Mouse (Mus musculus) thymus, postnatal 25 days (tissue): ENCODE results near the gene Ccm2l.

Source experiments
- DNase-seq: peaks from one replicate; pipeline ENCODE4 v3.0.0; 2022

The Ccm2l gene

DNA sequence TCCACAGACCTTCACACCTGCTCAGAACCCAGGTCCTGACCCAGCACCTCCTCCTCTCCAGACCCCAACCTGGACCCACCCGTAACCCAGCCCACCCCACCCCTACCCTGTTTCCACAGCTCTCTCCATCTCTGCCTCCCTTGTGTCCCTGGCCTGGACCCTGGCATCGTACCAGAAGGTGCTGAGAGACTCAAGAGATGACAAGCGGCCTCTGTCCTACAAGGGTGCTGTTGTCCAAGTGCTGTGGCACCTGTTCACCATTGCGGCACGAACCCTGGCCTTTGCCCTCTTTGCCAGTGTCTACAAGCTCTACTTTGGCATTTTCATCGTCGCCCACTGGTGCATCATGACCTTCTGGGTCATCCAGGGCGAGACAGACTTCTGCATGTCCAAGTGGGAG is 11.9 kb upstream of the Ccm2l start:
- DNase-seq: no peak

DNA sequence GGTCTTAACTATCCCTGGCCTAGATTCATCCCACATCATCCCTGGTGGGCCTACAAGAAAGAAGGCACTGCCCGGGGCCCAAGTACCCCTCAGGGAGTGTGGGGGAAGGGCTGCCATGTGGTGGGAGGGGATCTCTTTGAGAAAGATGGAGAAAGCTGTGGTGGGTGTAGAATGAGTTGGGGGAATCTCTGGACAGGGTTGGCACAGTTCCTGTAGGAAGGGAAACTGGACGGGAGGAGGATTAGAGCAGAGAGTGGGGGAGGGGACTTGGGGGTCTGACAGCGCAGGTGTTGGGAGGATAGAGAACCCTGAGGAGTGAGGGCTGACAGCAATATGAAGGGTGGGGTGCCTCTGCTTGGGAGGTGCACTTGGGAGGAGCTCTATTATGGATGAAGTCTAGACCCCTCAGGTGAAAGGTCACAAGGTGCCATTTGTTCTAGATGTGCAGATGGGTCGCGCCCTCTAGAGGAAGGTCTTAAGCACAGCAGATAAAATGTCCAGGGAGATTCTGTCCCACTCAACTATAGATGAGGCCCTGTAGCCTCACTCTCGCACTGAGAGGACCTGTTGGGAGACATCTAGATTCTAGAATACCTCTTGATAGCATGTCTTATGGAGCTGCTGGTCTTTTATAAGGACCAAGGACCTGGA is 10.4 kb upstream of the Ccm2l start:
- no peak for DNase-seq

DNA sequence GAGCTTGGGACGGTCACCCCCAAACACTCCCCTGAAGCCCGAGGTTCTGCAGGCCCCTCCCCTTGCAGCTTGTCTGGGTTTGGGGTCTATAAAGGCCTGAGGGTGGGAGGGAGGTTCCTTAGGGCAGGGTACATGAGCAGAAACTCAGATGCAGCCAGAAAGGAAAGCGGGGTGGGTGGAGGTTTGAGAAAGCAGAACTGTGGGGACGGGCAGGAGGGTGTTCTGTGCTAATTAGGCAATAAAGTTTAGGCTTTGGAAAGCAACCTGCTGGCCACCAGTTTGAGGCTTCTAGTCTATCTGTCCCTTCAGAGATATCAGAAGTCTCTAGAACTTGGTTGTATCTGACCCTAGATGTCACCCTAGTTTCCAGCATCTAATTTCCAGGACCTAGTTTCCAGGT is 7.4 kb upstream of the Ccm2l start:
- DNase-seq: no peak

DNA sequence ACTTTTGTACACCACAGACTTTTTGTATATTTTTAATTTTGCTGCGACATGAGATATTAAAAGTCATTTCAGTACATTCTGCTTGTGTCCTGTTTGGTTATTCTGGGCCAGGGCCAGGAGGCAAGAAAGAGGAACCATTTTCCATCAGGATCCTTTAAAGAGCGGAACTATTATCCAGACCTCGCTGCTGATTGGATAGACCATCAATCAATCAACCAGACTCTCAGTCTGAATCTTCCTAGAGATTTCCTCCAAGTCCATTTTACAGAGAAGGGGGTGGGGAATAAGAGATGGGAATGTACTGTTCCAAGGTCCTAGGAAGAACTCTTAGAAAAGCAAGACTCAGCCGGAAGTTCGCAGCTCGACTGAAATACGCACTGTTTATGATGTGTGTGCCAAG is 5.5 kb upstream of the Ccm2l start:
- DNase-seq: no peak

DNA sequence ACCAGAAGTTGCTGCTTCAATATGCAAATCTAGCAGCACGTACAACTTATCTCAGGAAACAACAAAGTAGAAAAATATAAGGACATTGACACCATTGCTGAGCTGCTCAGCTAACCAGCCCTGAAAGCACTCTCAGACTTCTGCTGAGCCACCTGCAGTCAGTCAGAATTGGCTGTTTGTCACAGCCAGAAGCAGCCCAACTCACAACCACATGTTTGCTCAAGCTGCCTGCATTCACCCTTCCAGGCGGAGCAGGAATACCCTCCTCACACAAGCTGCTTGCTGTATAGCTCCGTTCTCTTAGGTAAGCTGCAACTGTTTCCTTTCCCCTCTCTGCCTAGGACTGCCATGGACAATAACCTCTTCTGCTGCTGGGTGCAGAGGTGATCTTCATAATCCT is 2.4 kb upstream of the Ccm2l start:
- DNase-seq: no peak

DNA sequence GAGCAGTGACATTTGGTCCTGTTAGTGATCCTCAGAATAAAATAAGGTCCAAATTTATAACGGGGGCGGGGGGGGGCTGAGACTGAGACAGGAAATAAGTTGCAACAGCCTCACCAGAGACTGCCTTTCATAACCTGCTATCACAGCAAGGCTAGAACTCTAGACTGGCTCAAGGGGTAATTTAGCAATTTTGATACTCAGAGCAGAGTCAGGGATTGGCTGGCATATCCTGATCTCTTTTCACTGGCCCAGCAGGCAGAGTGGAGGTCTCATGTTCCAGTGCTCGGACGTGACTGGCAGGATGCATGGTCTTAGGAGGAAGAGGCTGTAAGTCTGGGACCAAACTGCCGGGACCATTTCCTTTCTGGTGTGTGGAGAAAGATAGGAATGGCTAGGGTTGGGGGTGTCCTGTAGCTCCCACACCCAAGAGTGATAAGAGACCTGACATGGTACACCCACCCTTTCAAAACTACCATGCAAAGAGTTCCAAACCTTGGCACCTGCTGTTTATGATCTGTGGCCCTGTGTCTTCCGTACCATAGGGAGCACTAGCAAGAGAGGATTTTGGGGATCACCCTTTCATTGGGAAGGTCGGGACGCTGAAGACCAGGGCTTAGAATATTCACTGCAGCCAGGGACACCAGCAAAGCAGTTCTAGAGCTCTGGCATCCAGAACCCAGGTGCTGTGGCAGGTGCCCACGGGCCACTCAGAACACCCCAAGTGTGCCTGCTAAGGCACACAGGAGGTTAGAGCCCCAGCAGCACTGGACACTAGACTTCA is 1.4 kb upstream of the Ccm2l start:
- DNase-seq: no peak

DNA sequence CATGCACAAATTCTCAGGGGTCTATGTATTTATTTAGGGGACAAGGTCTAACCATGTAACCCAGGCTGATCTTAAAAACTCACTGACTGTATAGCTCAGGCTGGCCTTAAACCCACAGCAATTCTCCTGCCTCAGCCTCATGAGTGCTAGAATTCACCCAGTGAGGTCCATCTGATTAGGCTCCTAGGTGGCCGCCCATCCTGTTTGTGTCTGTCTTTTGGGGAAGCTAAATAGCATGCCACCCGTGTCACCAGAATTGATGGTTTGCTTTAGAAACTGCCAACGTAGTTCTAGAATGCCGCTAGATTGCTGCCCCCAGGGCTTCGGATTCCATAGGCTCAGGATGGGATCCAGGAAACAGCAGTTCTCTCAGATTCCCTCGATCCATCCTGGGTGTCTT is 1.2 kb downstream of the Ccm2l start:
- DNase-seq: no peak

DNA sequence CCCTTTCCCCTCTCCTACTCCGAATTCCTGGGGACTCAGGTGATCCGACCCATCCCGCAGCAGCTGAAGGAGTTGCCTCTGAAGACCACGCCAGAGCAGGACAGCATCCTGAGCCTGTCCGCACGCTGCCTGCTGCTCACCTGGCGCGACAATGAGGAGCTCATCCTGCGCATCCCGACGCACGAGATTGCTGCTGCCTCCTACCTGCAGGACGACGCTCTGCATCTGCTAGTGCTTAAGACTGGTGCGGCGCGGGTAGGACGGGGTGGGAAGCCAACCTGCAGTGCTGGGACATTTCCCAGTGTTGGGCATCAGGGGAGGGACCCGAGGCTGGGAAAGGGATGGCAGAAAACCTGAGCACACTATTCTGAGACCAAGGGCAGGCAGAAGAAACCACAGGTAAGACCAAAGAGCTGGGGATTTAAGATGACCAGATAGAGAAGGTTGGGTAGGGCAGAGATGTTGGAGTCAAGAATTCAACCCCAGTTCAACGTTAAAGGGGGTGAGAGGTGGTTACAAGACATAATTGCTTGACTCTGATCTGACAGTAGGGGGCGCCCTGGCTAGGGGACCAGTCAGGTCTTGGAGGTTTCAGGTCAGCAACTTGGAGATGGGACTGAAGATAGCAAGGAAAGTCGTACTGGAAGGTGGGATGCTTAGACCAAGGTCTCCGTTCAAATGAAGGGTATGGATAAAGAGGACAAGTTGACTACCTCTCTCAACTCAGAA is 5.2 kb downstream of the Ccm2l start:
- DNase-seq: no peak

DNA sequence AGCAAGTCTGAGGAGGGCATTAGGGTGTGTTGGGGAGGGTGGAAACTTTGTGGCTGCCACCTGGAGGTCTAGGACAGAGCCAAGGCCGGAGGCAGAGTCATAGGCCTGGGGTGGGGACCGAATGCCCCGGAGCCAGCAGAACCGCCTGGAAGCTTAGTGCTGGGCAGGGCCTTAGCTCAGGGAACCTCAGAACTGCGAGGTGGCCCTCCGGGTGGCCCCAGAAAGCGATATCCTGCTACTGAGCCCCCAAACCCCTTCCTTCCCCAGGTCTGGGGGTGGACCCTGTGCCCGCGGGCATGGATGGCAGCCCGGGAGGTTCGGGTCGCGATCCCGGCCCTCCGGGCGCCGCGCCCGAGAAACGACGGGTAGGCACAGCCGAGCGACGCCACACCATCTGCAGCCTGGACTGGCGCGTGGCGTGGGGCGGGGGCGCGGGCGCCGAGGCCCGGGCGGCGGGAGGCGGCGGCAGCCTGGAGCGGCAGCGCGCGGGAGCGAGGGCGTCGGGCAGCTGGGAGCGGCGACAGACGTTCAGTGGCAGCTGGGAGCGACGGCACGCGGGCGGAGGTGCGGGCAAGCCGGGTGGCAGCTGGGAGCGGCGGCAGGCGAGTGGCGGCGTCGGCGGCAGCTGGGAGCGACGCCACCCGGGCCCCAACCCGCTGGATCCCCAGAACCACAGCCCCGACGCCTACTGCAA is 5.9 kb downstream of the Ccm2l start:
- no peak for DNase-seq

DNA sequence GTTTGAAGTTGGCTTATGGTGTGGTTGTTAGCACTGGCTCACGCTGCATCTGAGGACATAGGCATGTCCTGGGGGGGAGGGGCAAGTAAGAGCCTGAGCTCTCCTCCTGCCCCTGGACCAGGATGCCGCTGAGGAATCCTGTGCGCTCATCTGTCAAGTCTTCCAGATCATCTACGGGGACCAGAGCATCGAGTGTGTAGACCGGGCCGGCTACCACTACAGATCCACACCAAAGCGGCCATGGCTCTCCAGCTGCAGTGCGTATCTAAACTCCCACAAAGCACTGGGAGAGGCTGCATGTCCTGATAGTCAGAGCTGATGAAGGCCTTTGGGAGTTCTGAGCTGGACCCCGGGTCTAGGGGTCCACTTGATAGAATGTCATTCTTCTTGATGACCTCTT is 8.9 kb downstream of the Ccm2l start:
- no peak for DNase-seq

DNA sequence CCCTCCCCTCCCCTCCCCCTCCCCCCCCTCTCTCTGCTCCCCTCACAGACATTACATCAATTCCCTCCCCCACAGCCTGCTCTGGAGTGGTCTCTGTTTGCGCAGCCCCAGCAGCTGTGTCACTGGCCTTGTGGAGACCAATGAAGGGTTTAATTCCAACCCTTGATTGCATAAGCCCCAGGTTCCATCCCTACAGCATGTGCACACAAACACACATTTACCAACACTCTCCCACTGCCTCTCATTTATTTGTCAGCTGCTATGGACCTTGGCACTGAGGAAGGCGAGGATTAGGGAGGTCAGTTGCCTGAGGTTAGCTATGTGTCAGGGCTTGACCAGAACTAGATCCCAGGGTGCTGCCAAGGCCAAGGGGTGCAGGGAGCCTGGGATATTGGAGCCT is 10.2 kb downstream of the Ccm2l start:
- DNase-seq: no peak

DNA sequence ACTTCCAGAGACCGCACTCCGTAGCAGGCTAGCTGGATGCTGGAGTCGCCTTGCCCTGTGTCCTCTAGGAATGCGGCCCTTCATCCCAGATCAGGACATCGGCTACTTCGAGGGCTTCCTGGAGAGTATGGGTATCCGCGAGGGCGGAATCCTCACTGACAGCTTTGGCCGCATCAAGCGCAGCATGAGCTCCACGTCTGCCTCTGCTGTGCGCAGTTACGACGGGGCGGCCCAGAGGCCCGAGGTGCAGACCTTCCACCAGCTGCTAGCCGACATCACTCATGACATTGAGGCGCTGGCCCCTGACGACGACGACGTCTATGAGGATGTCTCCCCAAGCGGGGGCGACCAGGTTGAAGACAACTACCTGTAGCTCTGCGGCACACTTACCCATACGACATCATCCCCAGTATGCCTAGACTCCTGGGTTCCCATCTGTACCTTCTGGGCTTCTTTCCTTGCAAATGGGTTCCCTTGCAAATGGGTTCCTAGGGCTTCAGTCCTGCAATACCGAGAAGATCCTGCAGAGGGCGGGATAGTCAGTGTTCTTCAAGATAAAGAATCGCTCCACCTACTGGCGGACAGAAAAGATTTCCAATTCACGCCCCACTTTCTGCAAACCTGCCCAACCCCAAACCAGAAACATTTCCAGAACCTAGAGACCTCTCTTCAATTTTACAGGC is 15.2 kb downstream of the Ccm2l start:
- DNase-seq: peak; percentile 72

DNA sequence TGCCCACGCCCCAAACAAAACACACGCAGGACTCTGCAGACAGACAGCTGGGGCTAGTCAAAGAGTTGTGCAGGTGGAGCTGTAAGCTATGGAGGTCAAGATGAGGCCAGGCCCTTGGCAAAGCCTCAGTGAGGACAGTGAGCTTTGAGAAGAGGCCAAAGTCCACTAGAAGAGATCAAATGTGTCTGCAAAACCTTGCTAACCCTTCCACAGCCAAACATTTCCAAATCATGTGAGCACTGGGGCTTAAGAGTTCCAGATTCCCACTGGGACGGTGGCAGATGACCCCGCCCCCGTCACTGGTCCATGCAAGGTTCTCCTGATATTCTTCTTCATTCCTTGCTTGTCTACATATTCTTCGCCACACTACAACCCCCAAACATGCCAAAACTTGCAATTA is 16.1 kb downstream of the Ccm2l start:
- DNase-seq: no peak

DNA sequence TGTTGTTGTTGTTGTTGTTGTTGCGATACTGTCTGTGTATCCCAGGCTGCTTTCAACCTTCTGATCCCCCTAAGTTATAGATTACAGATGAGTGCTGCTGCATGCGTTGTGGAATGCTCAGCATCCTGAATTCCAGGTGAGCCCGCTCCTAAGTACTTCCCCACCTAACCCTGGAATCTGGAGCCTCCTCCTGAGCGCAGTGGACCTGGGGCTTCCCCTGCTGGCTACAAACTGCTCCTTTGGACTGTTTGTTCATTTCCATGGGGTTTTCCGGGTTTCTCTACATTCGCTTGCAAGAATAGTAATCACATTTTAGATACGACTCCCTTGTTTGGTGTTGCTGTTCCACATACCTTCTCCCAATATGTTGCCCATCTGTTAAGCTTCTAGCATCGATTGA is 17.5 kb downstream of the Ccm2l start:
- DNase-seq: no peak

DNA sequence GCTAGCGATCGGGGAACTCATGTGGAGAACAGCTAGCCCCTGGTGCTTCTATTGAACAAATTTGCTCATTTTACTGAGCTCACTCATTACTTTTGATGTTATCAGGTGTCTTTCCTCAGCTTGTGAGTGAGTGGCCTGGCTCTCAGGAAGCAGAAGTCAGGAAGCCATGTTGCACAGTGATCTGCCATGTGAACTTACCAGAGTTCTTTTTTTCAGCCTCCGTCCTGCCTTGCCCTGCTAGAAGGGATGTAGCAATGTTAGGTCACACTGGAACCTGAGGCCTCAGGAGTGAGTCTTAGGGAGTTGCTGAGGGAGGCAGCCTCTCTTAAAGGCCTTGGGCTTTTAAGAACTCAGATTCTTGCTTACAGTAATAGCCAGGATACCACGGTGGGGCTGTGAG is 18.1 kb downstream of the Ccm2l start:
- DNase-seq: no peak

DNA sequence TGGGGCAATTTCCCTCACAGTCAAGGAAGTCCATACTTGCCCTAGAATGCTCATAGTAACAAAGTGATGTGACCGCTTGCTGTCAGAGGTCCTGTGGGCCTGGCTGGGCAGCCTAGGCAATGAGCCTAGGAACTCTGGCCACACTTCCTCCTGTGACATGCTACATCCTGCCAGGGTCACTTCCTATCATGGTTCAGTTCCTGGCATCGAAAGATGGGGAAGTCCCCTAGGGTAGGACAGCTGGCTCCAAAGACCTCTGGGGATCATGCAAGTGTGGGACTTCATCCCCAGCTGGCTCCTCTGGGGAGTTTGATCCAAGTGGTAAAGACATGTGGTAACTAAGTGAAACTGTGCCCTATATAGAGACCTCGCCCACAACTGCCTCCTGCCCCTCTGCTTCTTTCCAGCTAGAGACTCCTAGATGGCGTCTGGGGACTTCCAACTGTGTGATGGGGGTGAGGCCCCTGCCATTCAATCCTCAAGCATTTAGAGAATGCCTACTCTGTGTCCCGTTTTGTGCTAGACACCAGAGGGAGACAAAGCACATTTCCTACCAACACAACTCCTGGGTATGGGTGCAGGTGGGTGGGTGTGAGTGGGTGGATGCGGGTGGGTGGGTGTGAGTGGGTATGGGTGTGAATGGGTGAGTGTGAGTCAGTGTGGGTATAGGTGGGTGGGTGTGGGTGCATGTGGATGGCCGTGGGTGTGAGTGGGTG is 18.7 kb downstream of the Ccm2l start:
- no peak for DNase-seq

DNA sequence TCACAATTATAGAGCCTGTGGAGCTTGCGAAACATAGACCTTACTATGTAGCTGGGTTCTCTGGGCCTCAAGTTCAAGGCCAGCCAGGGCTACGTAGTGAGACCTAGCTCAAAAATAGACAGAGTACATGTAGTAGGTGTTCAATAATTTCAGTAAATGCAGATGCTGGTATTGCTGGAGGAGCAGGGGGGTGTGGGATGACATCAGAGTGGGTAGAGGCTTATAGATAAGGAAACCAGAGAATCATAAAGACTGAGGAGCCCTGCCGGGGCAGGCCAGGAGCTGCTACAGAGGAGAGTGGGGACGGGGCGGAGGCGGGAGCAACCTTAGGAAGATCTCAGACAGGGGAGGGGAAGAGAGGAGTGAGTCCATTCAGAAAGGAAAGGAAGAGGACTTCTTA is 19.8 kb downstream of the Ccm2l start:
- DNase-seq: no peak

DNA sequence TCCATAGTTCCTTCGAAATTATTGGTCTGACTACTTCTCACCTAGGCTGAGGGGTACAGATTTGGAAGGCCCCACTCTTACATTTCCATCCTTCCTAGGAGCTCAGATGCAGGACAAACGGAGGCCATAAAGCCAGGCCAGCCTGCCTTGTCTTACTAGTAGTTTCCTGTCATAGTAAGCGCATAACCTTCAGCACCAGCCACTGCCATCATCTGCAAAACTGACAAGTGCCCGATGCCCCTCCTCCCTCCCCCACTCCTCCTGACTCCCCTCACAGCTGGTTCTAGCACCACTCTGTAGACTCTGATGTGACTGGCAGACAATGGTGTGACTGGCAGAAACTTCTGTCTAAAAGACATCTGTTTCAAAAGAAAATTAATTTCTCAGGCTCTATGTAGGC is 20.4 kb downstream of the Ccm2l start:
- no peak for DNase-seq

DNA sequence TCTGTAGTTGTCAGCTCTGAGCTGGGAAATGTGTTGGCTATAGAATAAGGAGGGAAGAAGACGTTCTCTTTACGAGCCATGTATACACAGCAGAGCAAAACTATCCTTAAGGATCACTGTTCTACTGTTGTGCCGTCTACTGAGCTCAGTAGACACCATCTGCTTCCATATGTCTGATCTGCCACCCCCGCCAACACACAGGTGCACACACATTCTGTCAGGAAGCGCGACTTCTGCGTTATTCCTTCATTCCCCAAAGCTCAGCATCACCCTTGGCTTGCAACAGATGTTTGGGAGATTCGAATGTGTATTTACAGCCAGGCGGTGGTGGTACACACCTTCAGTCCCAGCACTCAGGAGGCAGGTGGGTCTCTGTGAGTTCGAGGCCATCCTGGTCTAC is 21.3 kb downstream of the Ccm2l start:
- no peak for DNase-seq

DNA sequence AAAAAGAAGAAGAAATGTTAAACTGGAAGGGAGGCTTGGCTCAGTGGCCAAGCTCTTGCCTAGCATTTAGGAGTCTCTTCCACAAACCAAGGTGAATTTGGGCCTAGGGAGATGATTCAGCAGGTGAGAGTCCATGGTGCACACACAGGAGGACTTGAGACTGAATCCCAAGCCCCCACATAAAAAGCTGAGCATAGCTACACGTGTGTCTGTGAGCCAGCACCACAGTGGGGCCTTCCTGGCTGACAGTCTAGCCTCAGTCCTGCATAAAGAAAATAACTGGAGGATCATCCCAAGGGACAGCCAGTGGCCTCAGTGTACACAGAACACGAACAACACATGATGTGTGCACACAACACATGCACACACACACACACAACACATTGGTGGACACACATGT is 23.6 kb downstream of the Ccm2l start:
- no peak for DNase-seq

DNA sequence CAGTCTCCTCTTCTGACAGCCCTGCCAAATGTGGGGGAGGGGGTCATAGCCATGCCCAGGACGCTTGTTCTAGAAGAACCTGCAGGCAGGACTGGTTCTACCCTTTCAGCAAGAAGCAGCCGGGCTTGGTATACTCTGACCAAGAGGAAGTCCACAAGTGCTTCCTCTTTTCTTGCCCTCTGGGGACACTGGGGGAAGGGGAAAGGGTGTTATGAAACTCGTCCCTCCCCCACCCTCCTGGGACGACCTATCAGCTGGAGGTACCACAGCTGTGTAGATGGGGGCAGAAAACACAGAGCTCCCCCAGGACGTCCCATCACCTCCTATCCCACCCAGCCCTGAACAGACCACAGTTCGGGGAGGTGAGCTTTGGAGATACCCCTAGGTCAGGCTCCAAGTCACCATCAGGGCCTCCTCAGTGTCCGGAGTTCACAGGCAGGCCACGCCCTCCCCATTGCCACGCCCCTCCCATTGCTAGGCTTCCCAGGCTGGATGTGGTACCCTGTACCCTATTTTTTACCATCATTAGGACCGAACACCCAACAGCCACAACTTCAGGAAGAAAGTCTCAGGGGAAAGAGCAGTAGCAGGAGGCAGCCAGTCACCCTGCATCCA is 24.9 kb downstream of the Ccm2l start:
- DNase-seq: no peak
